Comparison of ENCODE assay signal across 9 mouse cellular contexts in the genomic region with DNA sequence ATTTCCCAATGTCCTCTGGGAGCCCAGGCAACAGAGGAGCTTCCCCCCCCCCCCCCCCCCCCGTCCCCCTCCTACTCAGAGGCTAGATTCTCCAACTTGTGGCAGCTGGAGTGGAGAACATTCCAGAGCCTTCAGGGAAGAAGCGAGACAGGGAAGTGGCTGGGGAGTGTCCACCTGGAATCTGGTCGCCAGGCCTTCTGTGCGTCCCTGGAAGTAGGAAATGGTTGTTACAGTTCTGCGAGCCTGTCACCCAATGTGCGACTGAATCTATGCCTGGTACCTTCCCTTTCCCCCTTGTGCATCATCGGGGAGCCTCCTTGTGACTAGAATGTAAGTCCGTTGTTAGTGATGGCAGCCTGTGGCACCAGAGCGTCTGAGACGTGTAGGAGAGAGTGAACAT. TPM values are rescaled to one million over a fixed set of nuclear protein-coding genes. Genes with fewer than 3 reads are reported as not detected.
DNase-seq lines count a peak whose midpoint lies in the region; ATAC-seq and TF ChIP-seq lines count a peak whose summit lies in the region.
"Had no signal": no experiment of that assay in that cellular context is flagged by ENCODE, and none has a peak within 500 bp of the region (broad histone marks: within the 10 kb centered on the region; RNA-seq: fewer than 3 reads in every experiment).

No protein-coding gene starts in this region.

- WGBS in intestine, embryonic 14.5 days, result 50% methylated on average over 10 of the region's 10 CpGs
- 50% methylated on average over 10 of the region's 10 CpGs for WGBS in intestine, postnatal 0 days
- WGBS in heart, embryonic 15.5 days, result 37% methylated on average over 10 of the region's 10 CpGs
- 46% methylated on average over 9 of the region's 10 CpGs for WGBS in lung, postnatal 0 days

- no peaks in the 10 kb centered on the region for H3K27me3 ChIP-seq in intestine, embryonic 14.5 days (replicated peaks; ENCODE audit: control insufficient read depth, insufficient read depth, low read length)
- H3K27me3 ChIP-seq in intestine, postnatal 0 days (replicated peaks; ENCODE audit: control insufficient read depth, insufficient read depth, low read length), result no peaks in the 10 kb centered on the region
- H3K27me3 ChIP-seq in heart, embryonic 15.5 days, result no peaks in the 10 kb centered on the region
- H3K27me3 ChIP-seq in lung, postnatal 0 days (replicated peaks; ENCODE audit: insufficient read depth, low read length), result no peaks in the 10 kb centered on the region
- H3K27me3 ChIP-seq: midbrain, embryonic 12.5 days had no signal

- ATAC-seq in intestine, embryonic 14.5 days (replicated peaks; ENCODE audit: low FRiP score, low TSS enrichment, low read depth), result no peak
- no peak for ATAC-seq in intestine, postnatal 0 days
- ATAC-seq in heart, embryonic 15.5 days (replicated peaks; ENCODE audit: insufficient number of reproducible peaks, insufficient read depth, low FRiP score, low read depth), result no peak
- peak; percentile 60 for ATAC-seq in lung, postnatal 0 days

- DNase-seq in intestine, embryonic 14.5 days (ENCODE audit: low spot score), result peak; percentile 53
- DNase-seq in R1 (ENCODE audit: low read depth, low spot score), result peak; percentile 39
- DNase-seq in lung, postnatal 0 days (ENCODE audit: low spot score), result peak; percentile 80
- no peak for DNase-seq in spleen, adult 18-20 months
- DNase-seq in spleen, postnatal 36 days (ENCODE audit: low spot score in 2 of 2), result no peak
- no peak for DNase-seq in urinary bladder, adult 18-20 months (ENCODE audit: low spot score in 2 of 2)

- H3K36me3 ChIP-seq in intestine, embryonic 14.5 days (ENCODE audit: control insufficient read depth, insufficient read depth, low read length), result no peaks in the 10 kb centered on the region
- H3K36me3 ChIP-seq in intestine, postnatal 0 days (ENCODE audit: control insufficient read depth, insufficient read depth), result no peaks in the 10 kb centered on the region
- H3K36me3 ChIP-seq in heart, embryonic 15.5 days, result no peaks in the 10 kb centered on the region
- H3K36me3 ChIP-seq in lung, postnatal 0 days (ENCODE audit: insufficient read depth, low read length), result no peaks in the 10 kb centered on the region

- no peak for TF ChIP-seq CTCF in intestine, postnatal 0 days (IDR thresholded peaks at IDR 0.05; ENCODE audit: low read depth)
- no peak for TF ChIP-seq CTCF in lung, postnatal 0 days (IDR thresholded peaks at IDR 0.05)

- TF ChIP-seq EP300 in lung, postnatal 0 days (IDR thresholded peaks at IDR 0.05), result peak; percentile 10; the same call in 1 of the 2 replicates

- H3K9ac ChIP-seq in intestine, embryonic 14.5 days (ENCODE audit: low read length), result no peak overlapping the region
- H3K9ac ChIP-seq in intestine, postnatal 0 days (ENCODE audit: low read depth, low read length), result no peak overlapping the region
- peak overlapping the region; percentile 16; the same call in 1 of the 2 replicates for H3K9ac ChIP-seq in heart, embryonic 15.5 days
- H3K9ac ChIP-seq in lung, postnatal 0 days (replicated peaks; ENCODE audit: low read depth), result no peak overlapping the region
- H3K9ac ChIP-seq: midbrain, embryonic 12.5 days had no signal

- H3K4me2 ChIP-seq in intestine, embryonic 14.5 days (ENCODE audit: low read length), result peak overlapping the region; percentile 20; the same call in 1 of the 2 replicates
- H3K4me2 ChIP-seq in intestine, postnatal 0 days (replicated peaks; ENCODE audit: low read depth), result no peak overlapping the region
- H3K4me2 ChIP-seq in heart, embryonic 15.5 days, result peak overlapping the region; percentile 55
- peak overlapping the region; percentile 27; the same call in 1 of the 2 replicates for H3K4me2 ChIP-seq in lung, postnatal 0 days (replicated peaks; ENCODE audit: low read depth, low read length)
- H3K4me2 ChIP-seq: midbrain, embryonic 12.5 days had no signal

- H3K9me3 ChIP-seq in intestine, embryonic 14.5 days (ENCODE audit: control insufficient read depth, low read length), result no peaks in the 10 kb centered on the region
- no peaks in the 10 kb centered on the region for H3K9me3 ChIP-seq in intestine, postnatal 0 days (ENCODE audit: control insufficient read depth)
- H3K9me3 ChIP-seq in heart, embryonic 15.5 days (replicated peaks), result no peaks in the 10 kb centered on the region
- H3K9me3 ChIP-seq in lung, postnatal 0 days (ENCODE audit: low read length), result no peaks in the 10 kb centered on the region
- H3K9me3 ChIP-seq: midbrain, embryonic 12.5 days had no signal

- no peak overlapping the region for H3K27ac ChIP-seq in intestine, embryonic 14.5 days (ENCODE audit: low read depth)
- no peak overlapping the region for H3K27ac ChIP-seq in intestine, postnatal 0 days (ENCODE audit: low read depth, low read length)
- H3K27ac ChIP-seq in heart, embryonic 15.5 days, result peak overlapping the region; percentile 52
- H3K27ac ChIP-seq in lung, postnatal 0 days (ENCODE audit: low read length), result peak overlapping the region; percentile 72; the same call in 1 of the 2 replicates
- H3K27ac ChIP-seq: midbrain, embryonic 12.5 days had no signal

- no peak overlapping the region for H3K4me3 ChIP-seq in intestine, embryonic 14.5 days (ENCODE audit: low read depth, low read length)
- no peak overlapping the region for H3K4me3 ChIP-seq in intestine, postnatal 0 days (ENCODE audit: low read depth, low read length)
- H3K4me3 ChIP-seq in heart, embryonic 15.5 days, result peak overlapping the region; percentile 30
- H3K4me3 ChIP-seq in lung, postnatal 0 days (ENCODE audit: low read depth, low read length), result no peak overlapping the region
- H3K4me3 ChIP-seq: midbrain, embryonic 12.5 days had no signal

- H3K4me1 ChIP-seq in intestine, embryonic 14.5 days (replicated peaks; ENCODE audit: control insufficient read depth, insufficient read depth, low read length), result 0 out of 2 replicates have a peak, but pooled peaks cover 2% of the 10 kb centered on the region
- no peaks in the 10 kb centered on the region for H3K4me1 ChIP-seq in intestine, postnatal 0 days (replicated peaks; ENCODE audit: control insufficient read depth, insufficient read depth, low read length)
- H3K4me1 ChIP-seq in heart, embryonic 15.5 days (replicated peaks), result peaks cover 3% of the 10 kb centered on the region
- H3K4me1 ChIP-seq in lung, postnatal 0 days (ENCODE audit: insufficient read depth, low read depth, low read length), result no peaks in the 10 kb centered on the region

RNA-seq across cellular contexts. Expression of a gene that starts 2.4 kb away (rescaled TPM):
- polyA plus RNA-seq in intestine, embryonic 14.5 days (2014; fragmentation: Nextera tagmentation; extraction: Ambion mirVana), result 12.8 and 14.7 TPM in 2 replicates
- polyA plus RNA-seq in intestine, postnatal 0 days (2015; fragmentation: Nextera tagmentation; extraction: Ambion mirVana), result 2.6 and 2.8 TPM in 2 replicates
- polyA plus RNA-seq in heart, embryonic 15.5 days (2015; fragmentation: Nextera tagmentation; extraction: Ambion mirVana), result 6.7 and 9.4 TPM in 2 replicates
- 5.1 and 6.7 TPM in 2 replicates for polyA plus RNA-seq in lung, postnatal 0 days (2015; fragmentation: Nextera tagmentation; extraction: Ambion mirVana)

RNA-seq across cellular contexts. Expression of a gene that starts 27.5 kb away (rescaled TPM):
- 19.5 and 22.6 TPM in 2 replicates for polyA plus RNA-seq in intestine, embryonic 14.5 days (2014; fragmentation: Nextera tagmentation; extraction: Ambion mirVana)
- polyA plus RNA-seq in intestine, postnatal 0 days (2015; fragmentation: Nextera tagmentation; extraction: Ambion mirVana), result 5.5 and 5.8 TPM in 2 replicates
- 16.2 and 22.4 TPM in 2 replicates for polyA plus RNA-seq in heart, embryonic 15.5 days (2015; fragmentation: Nextera tagmentation; extraction: Ambion mirVana)
- 4.1 and 5.8 TPM in 2 replicates for polyA plus RNA-seq in lung, postnatal 0 days (2015; fragmentation: Nextera tagmentation; extraction: Ambion mirVana)

RNA-seq across cellular contexts. Expression of a gene that starts 48.2 kb away (rescaled TPM):
- 5.4 and 5.6 TPM in 2 replicates for polyA plus RNA-seq in intestine, embryonic 14.5 days (2014; fragmentation: Nextera tagmentation; extraction: Ambion mirVana)
- 1.4 and 1.8 TPM in 2 replicates for polyA plus RNA-seq in intestine, postnatal 0 days (2015; fragmentation: Nextera tagmentation; extraction: Ambion mirVana)
- polyA plus RNA-seq in heart, embryonic 15.5 days (2015; fragmentation: Nextera tagmentation; extraction: Ambion mirVana), result 3.1 TPM in 2 replicates
- polyA plus RNA-seq in lung, postnatal 0 days (2015; fragmentation: Nextera tagmentation; extraction: Ambion mirVana), result 3.4 and 3.7 TPM in 2 replicates

RNA-seq across cellular contexts. Expression of a gene that starts 49.9 kb away (rescaled TPM):
- 9.8 and 11.8 TPM in 2 replicates for polyA plus RNA-seq in intestine, embryonic 14.5 days (2014; fragmentation: Nextera tagmentation; extraction: Ambion mirVana)
- 3.2 TPM in 2 replicates for polyA plus RNA-seq in intestine, postnatal 0 days (2015; fragmentation: Nextera tagmentation; extraction: Ambion mirVana)
- 7.2 and 7.8 TPM in 2 replicates for polyA plus RNA-seq in heart, embryonic 15.5 days (2015; fragmentation: Nextera tagmentation; extraction: Ambion mirVana)
- 4.2 and 5.0 TPM in 2 replicates for polyA plus RNA-seq in lung, postnatal 0 days (2015; fragmentation: Nextera tagmentation; extraction: Ambion mirVana)

Comparison
In these comparisons a context has a peak if more than half of its experiments do, and no peak if none do; other contexts are left out.
1. DNase-seq: peak in intestine, embryonic 14.5 days (single experiment), R1 (single experiment) and lung, postnatal 0 days (single experiment); none in spleen, adult 18-20 months (0 of 2), spleen, postnatal 36 days (0 of 2) and urinary bladder, adult 18-20 months (0 of 2).
2. H3K27ac ChIP-seq: peak in heart, embryonic 15.5 days (single experiment) and lung, postnatal 0 days (single experiment); none in intestine, embryonic 14.5 days (single experiment) and intestine, postnatal 0 days (single experiment).